Mouse (Mus musculus) NIH3T3 (cell line): ENCODE measurements at regions not wholly inside any gene's neighbourhood (a gene's known extent, or its start where the extent isn't known, plus 50 kb on each side); places are given as distances from the start of the nearest gene placed in this dataset.

Experiments used
- DNase-seq: peaks from one replicate; pipeline ENCODE4 v3.0.0-alpha.2; 2012; ENCODE audit warnings: low read depth

DNA sequence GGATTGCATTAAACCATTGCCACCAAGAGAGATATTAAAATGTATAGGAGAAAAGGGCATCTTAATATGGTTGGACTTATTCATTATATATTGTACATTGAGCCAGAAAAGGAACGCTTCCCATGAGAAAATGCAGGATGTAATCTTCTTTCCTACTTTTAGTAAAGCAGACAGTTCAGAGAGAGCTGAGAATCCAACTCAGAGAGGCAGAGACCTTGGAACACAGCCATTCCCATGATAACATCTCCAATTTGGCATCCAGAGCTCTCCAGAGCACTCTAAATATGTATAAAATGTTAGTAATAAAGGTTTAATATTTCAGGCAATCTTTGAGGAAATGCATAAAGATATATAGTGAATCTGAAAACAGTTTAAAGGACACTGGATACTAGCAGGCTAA lies 199.3 kb upstream of the Asb5 start:
- no peak for DNase-seq

DNA sequence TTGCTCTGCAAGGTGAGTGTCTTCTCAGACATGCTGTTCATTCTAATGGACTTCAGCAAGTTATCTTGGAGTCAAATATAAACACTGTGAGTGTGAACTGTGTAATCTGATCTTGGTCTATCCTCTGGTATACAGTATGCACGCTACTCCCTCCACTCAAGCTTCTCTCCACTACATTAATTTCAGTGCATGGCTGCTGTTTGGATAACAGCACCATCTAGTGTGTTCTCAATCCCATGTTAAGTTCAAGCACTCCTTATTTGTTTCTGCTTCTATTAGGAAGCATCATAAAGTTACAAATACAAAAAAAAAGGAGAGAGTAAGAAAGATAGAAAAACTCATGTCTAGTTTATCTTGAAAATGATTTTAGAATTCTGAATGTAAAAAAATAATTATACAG lies 197.5 kb upstream of the Asb5 start:
- DNase-seq: no peak

DNA sequence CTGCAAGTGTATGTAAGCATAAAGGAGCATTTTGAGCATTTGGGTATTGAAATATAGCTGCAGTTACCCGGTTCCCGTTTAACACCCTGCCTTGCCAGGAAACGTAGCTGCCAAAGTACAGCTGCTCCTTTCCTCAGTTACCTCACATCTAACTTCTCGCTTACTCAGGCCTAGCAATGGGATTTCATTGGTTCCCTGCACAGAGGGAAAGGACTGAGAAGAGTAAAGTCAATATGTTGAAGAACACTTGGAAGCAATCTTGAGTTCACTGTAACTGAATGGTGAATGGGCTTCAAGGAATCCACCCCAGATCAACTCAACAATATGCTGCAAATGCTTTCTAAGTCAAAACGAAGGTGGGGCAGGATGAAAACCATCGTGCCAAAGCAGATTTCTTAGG lies 178.3 kb upstream of the Asb5 start:
- DNase-seq: no peak

DNA sequence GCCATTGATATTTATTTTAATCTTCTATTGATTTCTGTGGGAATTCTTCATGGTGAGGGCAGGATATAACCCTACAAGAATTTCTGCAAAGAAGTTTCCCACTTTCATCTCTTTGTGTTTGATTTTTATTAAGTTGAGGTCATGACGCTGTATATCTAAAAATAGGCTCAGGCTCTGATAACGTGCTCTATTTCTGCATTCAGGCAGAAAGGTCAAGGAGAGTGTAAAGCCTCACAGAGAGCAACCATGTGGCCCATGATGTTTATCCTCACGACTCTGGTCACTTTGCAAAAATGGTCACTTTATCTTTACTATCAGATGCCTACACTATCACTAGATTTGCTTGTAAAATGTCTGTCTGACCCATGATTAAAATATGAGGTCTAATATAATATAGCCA lies 167.7 kb upstream of the Asb5 start:
- no peak for DNase-seq

DNA sequence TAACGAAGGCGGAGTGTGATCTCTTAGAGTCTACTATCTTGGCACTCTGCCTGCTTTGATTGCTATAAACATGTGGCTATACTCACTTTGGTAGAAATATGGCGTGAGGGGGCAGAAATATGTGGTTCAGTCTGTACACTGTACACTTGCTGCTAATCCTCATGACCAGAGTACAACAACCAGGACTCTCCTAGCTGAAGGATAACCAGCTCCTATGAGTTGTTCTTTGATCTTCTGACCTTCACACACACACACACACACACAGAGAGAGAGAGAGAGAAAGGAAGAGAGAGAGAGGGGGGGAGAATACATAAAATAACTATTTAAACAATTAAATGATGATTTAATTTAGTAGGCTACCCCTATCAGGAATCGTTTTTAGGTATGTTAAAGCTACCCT lies 158.9 kb upstream of the Asb5 start:
- DNase-seq: no peak

DNA sequence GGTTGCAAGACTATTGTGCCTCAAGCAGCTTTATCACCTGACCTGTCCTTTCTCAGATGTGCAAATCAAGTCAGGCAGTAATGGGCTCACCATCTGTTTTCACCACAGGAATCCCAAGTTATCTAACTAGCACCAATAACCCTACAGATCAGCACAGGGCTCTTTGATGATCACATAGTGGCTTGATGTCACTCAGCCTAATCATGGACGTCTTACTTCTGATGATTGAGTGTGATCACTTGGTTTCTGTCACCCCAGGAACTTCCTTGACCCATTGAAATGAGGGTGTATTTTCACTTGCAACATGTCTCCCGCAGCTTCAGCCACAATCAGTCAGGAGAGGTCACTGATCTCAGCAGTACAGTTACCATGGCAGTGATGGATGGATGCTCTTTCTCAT lies 158.3 kb upstream of the Asb5 start:
- no peak for DNase-seq

DNA sequence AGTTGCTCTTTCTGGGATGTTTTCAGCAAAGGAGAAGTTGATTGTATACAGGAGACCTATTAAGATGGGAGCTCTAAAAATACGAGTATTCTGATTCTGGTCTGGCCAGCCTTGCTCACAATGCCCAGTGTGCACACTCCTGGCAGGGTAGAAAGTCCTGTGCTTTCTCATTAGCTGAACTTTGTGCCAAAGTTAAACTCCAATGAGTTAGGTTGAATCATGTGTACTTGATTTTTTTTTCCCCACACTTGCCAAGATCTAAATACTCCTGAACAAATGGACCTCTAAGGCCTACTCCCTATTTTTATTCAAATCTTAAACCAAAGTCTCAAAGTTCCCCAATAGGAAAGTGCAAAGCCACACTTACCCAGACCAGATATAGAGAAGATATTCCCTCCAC lies 156.5 kb upstream of the Asb5 start:
- no peak for DNase-seq

DNA sequence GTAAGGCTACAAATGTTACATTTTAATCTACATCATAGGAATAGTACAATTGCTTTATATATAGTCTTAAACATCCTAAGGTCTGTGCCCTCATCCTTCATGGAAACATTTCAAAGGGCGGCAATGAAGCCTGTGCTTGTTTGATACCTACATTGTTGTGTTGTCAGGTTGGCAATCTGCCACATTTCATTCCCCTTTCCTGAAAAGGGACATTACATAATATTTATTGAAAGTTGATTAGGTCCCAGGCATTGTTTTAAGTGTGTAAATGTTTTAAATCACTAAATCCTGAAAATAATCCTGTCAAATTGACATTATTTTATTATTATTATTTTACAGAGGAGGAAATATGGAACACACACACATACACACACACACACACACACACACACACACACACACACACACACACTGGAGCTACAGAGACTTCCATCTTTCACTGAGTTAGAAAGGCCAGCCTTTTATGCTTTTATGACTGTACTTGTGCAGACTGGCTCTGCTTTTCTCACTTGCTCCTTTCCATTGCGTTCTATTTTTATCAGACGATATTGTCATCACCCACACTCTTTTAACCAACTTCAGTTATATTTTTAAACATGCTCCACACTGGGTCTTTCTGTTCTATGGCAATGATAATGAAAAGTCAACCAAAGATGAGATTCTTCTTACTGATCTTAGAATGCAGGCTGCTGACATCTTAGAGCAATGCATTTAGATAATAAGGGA lies 153.8 kb upstream of the Asb5 start:
- DNase-seq: no peak

DNA sequence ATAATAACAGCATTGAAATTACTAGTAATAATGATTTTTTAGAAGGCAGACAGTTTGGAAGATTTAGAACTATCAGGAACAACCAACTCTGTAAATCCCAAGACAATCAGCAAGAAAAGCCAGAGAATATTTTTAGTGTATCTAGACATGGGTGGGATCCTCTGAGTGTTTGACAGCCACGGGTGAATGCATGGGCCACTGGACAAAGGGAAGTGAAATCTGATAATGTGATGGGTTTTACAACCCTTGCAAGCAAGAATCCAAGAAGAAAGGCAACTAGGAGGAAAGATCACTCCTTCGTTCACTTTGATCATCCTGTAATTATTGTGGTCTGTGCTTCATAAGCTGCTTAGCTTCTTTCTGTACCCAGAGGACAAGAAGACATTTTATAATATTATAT lies 149.2 kb upstream of the Asb5 start:
- no peak for DNase-seq

DNA sequence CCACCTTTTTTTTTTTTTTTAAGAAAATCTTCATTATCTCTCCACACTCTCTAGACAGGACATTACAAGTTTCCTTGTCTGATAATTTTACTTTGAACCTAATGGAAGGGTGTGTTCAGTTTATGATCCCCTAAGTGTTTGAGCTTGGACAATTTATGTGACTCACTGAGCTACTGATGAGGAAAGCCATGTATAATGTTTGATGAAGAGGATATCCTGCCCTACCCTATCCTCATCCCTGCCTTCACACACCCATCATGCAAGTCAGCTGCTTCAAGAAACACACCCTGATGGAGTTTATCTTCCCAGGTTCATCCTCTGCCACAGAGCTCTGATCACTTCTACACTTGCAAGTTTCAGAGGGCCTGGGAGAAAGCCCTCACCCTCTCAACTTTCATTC lies 136.5 kb upstream of the Asb5 start:
- no peak for DNase-seq

DNA sequence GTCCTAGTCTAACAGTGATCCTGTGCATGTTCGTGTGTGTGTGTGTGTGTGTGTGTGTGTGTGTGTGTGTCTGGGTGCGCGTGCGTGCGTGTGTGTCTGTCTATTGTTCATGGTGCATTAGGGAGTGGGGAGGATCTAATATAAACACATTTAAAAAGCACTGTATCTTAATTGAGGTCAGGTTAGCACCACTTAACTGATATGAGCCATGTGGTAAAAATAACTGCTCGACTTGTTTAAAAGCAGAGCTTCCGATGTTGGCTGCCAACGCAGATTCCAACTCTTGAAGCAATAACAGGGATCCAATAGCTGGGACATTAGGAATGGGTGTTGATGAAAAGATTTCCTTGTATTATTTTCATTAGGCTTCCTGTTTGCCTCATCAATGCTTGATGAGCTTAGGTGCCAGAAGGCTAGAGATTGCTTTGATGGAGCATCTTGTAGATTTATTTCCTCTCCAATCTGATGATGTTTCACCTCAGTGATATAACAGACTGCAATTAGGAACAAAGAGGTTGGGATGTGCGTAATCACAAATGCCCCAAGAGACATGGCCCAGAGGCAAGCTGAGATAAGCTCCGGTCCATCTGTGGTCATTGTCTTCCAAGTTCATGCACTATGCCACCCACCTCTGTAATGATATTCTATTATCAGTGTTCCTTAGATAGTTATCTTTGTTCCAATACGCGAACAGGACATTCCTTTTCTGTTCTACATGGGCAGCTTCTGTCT lies 135.7 kb upstream of the Asb5 start:
- DNase-seq: no peak

DNA sequence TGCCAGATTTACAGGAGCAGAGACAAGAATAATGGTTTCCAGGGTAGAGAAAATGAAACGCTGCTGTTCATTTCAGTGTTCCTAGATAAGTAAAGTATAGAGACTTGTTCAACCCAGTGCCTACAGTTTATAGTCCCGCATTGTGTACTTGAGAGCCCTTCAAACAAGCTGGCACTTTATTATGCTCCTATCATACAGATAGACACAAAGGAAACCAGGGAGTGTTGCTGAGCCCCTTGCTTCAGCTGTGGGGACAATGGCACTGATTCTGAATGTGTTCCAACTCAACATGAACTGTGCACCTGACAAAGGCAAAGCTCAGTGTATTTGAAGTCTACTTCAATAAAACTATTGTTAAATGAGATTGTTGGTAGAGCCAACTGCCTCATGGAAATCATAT lies 123.7 kb upstream of the Asb5 start:
- no peak for DNase-seq

DNA sequence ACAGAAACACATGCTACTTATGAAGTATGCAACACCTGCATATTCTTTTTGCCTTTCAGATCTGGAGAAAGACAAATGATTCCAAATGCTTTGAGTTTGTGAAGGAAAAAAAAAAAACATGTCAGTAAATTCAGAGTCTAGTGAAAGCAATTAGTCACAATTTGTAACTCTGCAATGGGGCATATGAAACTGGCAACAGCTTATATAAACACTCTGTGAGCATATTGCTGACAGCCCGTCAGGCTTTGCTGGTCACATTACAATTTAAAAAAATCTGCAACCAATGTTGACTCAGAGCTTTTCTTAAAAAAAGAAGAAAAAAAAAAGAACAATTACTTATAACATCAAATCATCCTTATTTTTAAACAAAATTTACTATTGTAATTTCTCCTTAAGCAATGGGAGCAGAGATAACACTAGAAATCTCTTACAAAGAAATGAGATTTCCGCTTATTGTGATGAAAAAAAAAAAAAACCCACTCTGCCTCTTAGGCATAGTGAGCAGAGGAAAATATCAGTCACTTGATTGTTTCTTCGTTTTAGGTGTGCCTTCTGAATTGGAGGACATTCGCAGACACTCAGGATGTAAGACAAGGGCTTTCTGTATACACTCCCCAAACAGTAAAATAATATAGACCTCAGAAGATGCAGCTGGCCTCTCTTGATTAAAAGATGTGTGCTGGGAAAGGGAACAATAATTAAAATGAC lies 115.1 kb upstream of the Asb5 start:
- no peak for DNase-seq

DNA sequence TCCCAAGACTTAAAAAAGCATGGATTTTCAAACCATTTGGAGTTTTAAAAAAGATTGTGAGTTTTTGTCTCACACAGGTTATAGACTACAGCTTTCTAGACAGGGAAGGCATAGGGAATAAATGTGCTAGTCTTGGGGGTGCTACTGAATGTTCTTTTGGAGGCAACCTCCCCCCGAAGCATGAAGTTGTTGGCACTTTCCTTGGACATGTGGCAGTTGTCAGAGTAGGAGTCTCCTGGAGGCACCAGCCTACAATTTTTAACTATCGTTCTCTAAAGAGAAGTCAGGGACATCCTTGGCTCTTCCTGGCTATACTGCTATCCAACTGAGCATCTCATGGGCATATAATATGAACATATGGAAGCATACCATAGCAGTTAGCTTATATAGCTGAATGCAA lies 112.7 kb upstream of the Asb5 start:
- no peak for DNase-seq

DNA sequence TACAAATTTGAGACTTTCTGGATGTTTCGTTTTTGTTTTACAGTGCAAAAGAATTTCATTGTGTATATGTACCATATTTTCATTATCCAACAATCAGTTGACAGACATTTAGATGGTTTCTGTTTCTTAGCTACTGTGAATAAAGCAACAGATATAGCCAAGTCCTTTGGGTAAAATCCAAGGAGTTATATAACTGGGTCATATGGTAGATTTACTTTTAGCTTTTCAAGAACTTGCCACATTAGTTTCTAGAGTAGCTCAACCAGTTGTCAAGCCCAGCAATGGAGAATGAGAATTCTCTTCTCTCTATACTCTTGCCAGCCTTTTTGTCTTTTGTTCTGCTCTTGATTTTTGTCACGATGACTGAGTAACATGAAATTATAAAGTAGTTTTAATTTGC lies 111.3 kb upstream of the Asb5 start:
- DNase-seq: no peak

DNA sequence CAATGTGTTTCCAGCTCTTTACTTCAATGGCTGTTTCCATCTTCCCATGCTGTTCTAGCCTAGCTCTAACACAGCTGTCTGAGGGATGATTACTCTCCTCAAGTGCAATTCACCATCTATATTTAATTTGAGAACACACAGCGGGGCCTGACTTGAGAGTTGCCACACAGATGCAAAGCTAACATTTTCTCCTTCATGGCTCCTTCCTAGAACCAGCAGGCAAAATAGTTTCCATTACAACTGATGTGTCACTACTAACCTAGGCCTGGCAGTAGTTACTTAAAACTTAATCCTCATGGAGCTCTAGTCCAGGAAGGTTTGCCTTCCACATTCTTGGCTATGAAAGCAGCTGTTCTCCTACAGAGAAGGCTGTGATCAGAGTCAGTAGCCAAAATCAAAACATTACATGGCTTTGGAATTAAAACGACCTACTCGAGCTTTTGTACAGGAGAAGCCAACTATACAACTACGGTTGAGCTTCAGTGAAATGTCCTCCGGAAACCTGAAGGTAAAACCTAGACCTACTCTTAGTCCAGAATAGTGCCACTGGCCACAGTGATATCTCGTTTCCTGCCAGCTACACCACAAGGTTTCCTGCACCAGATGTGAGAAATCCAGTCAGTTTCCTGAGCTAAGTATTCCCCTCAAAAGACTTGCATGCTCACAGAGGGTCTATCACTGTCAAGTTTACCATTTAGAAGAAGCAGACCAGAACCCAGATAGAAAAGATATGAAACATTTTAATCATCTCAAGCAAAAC lies 108.9 kb upstream of the Asb5 start:
- DNase-seq: peak; percentile 2

DNA sequence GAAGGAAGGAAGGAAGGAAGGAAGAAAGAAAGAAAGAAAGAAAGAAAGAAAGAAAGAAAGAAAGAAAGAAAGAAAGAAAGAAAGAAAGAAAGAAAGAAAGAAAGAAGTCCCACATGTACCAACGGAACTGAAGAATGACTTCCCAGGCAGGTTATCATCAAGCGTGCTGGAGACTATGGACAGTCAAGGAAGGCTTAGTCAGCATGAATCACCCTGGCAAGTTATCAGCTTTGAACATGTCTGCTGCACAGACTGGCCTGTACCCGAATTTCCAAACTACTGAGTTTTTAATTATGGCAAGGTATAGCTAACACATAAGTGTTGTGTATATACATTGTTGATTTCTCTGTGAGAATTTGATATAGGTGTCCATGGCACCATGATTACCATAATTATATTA lies 104.3 kb upstream of the Asb5 start:
- peak; percentile 68 for DNase-seq

DNA sequence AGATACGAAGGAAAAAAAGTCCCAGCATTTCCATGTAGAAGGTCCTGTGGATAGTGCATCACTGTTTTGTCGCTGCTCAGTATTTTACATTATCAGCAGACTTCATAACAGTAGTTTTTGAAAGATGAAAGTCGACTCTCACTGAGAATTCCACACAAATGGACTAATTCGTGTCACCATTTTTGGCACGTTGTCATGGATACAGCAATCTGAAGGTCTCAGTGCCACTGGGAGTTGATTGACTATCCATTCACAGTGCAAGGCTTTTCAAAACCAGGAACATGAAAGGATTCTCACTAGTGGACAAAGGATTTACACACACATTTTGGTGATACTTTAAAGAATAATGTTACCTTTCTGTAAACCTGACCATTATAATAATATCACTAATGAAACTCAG lies 93.7 kb upstream of the Asb5 start:
- DNase-seq: no peak

DNA sequence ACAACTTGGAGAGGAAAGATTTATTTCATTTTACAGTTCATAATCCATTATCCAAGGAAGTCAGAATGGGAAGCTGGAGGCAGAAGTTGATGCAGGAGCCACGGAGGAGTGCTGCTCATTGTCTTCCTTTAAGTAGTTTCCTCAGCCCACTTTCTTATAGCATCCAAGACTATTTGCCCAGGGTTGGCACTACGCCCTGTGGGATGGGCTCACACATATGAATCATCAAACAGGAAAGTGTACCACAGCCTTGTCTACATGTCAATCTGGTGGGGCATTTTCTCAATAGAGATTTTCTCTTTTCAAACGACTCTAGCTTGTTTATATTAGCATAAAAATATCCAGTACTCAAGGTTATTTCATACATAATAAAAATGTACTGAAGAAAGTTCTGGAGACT lies 88.2 kb upstream of the Asb5 start:
- DNase-seq: peak; percentile 44

DNA sequence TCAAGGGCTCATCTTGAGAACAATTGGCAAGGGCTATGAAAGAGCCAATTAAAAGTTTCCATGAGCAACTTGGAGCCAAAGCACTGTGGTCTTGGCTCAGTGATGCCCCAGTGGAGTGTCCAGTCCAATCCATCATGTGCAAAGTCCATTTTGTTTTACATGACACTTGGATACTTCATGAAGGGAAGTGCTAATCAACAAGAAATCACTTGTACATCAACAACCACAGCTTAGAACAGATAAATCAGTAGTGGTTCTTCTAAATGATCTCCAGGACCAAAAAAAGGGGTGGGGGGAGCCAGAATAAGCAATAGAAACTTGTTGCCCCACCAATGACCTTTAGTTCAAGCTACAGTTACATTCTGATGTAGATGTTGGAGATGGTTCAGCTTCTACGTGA lies 87.0 kb upstream of the Asb5 start:
- no peak for DNase-seq

DNA sequence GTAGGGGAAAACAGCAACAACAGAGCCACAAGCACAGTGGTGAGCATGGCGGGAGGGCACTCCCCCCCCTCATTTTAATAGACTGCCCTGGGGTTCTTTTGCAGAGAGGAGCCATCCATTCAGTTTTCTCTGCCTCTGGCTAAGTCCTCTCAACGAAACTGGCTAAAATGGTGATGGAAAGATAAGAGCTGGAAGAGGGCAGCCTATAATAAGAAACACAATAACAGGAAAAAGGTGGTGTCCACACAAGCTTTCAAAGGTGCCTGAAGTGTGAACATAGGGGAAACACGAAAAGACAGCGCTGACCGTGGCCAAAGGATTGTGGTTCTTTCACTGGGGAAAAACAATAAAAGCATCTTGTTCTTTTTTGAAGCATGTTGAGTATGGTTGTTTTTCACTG lies 83.0 kb upstream of the Asb5 start:
- no peak for DNase-seq

DNA sequence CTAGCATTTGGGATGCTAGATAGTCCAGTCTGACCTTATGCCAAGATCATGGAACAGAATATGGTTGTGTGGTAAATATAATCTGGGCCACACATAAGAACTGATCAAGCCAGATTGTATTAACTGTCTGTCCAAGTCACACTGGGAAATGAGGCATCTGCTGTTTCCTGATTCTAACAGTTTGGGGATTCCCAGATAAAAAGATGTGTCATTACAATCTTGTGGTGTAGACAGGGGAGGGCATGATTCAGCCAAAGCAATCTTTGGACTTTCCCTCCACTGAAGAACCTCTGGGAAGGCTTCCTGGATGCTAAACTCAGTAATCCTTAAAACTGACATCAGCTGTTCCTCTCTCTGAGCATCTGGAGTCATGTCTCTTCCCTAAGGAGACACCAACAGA lies 79.6 kb upstream of the Asb5 start:
- peak; percentile 4 for DNase-seq
